Mouse (Mus musculus): ENCODE data around the gene Slc8a1.

DNA sequence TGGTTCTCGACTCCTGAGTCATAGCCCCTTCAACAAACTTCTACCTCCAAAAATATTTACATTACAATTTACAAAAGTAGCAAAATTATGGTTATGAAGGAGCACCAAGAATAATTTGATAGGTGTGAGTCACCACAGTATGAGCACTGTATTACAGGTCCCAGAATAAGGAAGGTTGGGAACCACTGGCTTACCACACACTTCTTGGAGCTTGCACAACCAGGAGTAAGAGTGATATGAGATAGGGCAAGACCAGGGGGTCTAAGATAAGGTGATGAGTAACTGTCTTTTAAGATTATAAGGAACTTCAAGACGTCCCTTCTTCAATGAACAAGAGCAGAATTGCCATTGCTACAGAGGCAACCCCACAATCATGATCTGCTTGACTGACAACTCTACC is 107.7 kb downstream of the Slc8a1 start:
- TF ChIP-seq MAX (IDR thresholded peaks at IDR 0.05) (no peak), MYOG (IDR thresholded peaks at IDR 0.05; ENCODE audit: control insufficient read depth, extremely low read depth, insufficient read length) (no peak), CTCF (IDR thresholded peaks at IDR 0.05; ENCODE audit: control insufficient read depth, insufficient read depth, insufficient read length) (no peak), USF1 (IDR thresholded peaks at IDR 0.05; ENCODE audit: low read depth) (no peak), FOSL1 (IDR thresholded peaks at IDR 0.05; ENCODE audit: insufficient read depth, low read length, poor library complexity, severe bottlenecking) (no peak)

Measured in C2C12 (cell line).